Mouse (Mus musculus) kidney, embryonic 15.5 days (tissue): ENCODE data around the gene Cd82. TPM values are rescaled to one million over a fixed set of nuclear protein-coding genes. Genes with fewer than 3 reads are reported as not detected.

ENCODE experiments used
- ATAC-seq: fragments of 200-750 bp; cut with Nextera tagmentation; replicated peaks from 2 replicates; pipeline ENCODE4 v1.8.0; 2017; ENCODE audit warnings: moderate TSS enrichment; ENCODE audit not compliant: low FRiP score
- H3K27ac ChIP-seq: fragments of 300-500 bp; sonication (generic); 2 replicates; pipeline ENCODE4 v1.5.1; 2015; ENCODE audit warnings: mild to moderate bottlenecking, inconsistent platforms
- H3K27me3 ChIP-seq: fragments of 300-500 bp; sonication (generic); 2 replicates; pipeline ENCODE4 v1.6.1; 2015; ENCODE audit warnings: inconsistent platforms
- H3K36me3 ChIP-seq: fragments of 300-500 bp; sonication (generic); 2 replicates; pipeline ENCODE4 v1.6.1; 2015; ENCODE audit warnings: inconsistent platforms
- H3K4me1 ChIP-seq: fragments of 300-500 bp; sonication (generic); 2 replicates; pipeline ENCODE4 v1.6.1; 2015; ENCODE audit warnings: inconsistent platforms
- H3K4me2 ChIP-seq: fragments of 300-500 bp; sonication (generic); 2 replicates; pipeline ENCODE4 v1.6.1; 2015; ENCODE audit warnings: moderate library complexity, mild to moderate bottlenecking, inconsistent platforms
- H3K4me3 ChIP-seq: fragments of 300-500 bp; sonication (generic); replicated peaks from 2 replicates; pipeline ENCODE4 v1.5.1; 2015; ENCODE audit warnings: mild to moderate bottlenecking, inconsistent platforms
- H3K9ac ChIP-seq: fragments of 300-500 bp; sonication (generic); 2 replicates; pipeline ENCODE4 v1.6.1; 2015; ENCODE audit warnings: mild to moderate bottlenecking, inconsistent platforms
- H3K9me3 ChIP-seq: fragments of 300-500 bp; sonication (generic); replicated peaks from 2 replicates; pipeline ENCODE4 v1.6.1; 2016; ENCODE audit warnings: inconsistent platforms
- WGBS: fragments of 180-500 bp; shearing (Covaris S2); methylation state at CpG from one replicate; pipeline ENCODE4 v1.1.7; 2015; ENCODE audit warnings: mixed read lengths; 5-methylcytosine and 5-hydroxymethylcytosine counted together
- microRNA-seq: library from miRNA; unstranded; fragments of <30 nt; microRNA quantifications from one replicate; pipeline ENCODE4, GENCODE M21; 2016
- polyA plus RNA-seq: library from polyadenylated mRNA; unstranded; fragments of >200 nt; fragmentation: Nextera tagmentation; extraction: Ambion mirVana; gene quantifications from 2 replicates; pipeline ENCODE4 v1.2.1, GENCODE M21; 2015

Cd82 gene
- polyA plus RNA-seq, 1 experiment from 2014 or later, result 47.8 TPM

GRCm38 (mm10) chr2:93391198-93391597 lies 71.7 kb downstream of the Cd82 start:
- no peaks in the 10 kb centered on the region for H3K27me3 ChIP-seq
- peaks cover 21% of the 10 kb centered on the region for H3K4me1 ChIP-seq
- H3K4me3 ChIP-seq, result no peak overlapping the region
- H3K4me2 ChIP-seq, result no peak overlapping the region
- no peaks in the 10 kb centered on the region for H3K36me3 ChIP-seq
- WGBS, result 63% methylated on average over 6 of the region's 6 CpGs
- H3K27ac ChIP-seq, result no peak overlapping the region
- no peak overlapping the region for H3K9ac ChIP-seq
- ATAC-seq, result no peak
- peaks cover 3% of the 10 kb centered on the region; the same call in 1 of the 2 replicates for H3K9me3 ChIP-seq

GRCm38 (mm10) chr2:93390170-93390926 lies 72.6 kb downstream of the Cd82 start:
- 27% methylated on average over 11 of the region's 11 CpGs for whole genome bisulfite sequencing
- H3K4me1 ChIP-seq, result peaks cover 21% of the 10 kb centered on the region
- no peak overlapping the region for H3K9ac ChIP-seq
- H3K27ac ChIP-seq, result no peak overlapping the region
- H3K9me3 ChIP-seq, result no peaks in the 10 kb centered on the region
- H3K4me2 ChIP-seq, result no peak overlapping the region
- H3K27me3 ChIP-seq, result no peaks in the 10 kb centered on the region
- no peak overlapping the region for H3K4me3 ChIP-seq
- H3K36me3 ChIP-seq, result no peaks in the 10 kb centered on the region
- ATAC-seq, result peak; percentile 37; the same call in 1 of the 2 replicates

GRCm38 (mm10) chr2:93386958-93387357 lies 76.0 kb downstream of the Cd82 start:
- Histone ChIP-seq H3K27ac (no peak overlapping the region), H3K4me1 (peaks cover 23% of the 10 kb centered on the region), H3K36me3 (no peaks in the 10 kb centered on the region), H3K27me3 (no peaks in the 10 kb centered on the region), H3K9me3 (no peaks in the 10 kb centered on the region), H3K4me2 (no peak overlapping the region), H3K4me3 (no peak overlapping the region), H3K9ac (no peak overlapping the region)
- ATAC-seq, result no peak
- WGBS, result 74% methylated on average over 4 of the region's 4 CpGs

GRCm38 (mm10) chr2:93383831-93384230 lies 79.1 kb downstream of the Cd82 start:
- no peak for ATAC-seq
- no peaks in the 10 kb centered on the region for H3K36me3 ChIP-seq
- H3K27ac ChIP-seq, result no peak overlapping the region
- H3K9me3 ChIP-seq, result no peaks in the 10 kb centered on the region
- 80% methylated on average over 5 of the region's 5 CpGs for WGBS
- H3K4me3 ChIP-seq, result no peak overlapping the region
- peaks cover 18% of the 10 kb centered on the region; the same call in 1 of the 2 replicates for H3K4me1 ChIP-seq
- no peak overlapping the region for H3K9ac ChIP-seq
- H3K27me3 ChIP-seq, result no peaks in the 10 kb centered on the region
- H3K4me2 ChIP-seq, result no peak overlapping the region

GRCm38 (mm10) chr2:93380680-93381089 lies 82.3 kb downstream of the Cd82 start:
- Histone ChIP-seq H3K4me3 (no peak overlapping the region), H3K4me2 (no peak overlapping the region), H3K36me3 (no peaks in the 10 kb centered on the region), H3K27me3 (no peaks in the 10 kb centered on the region), H3K27ac (no peak overlapping the region), H3K4me1 (peaks cover 25% of the 10 kb centered on the region; the same call in 1 of the 2 replicates), H3K9me3 (no peaks in the 10 kb centered on the region), H3K9ac (no peak overlapping the region)
- 19% methylated on average over 2 of the region's 2 CpGs for WGBS
- ATAC-seq, result peak; percentile 26; the same call in 1 of the 2 replicates

- Histone ChIP-seq H3K4me1 (peaks cover 25% of the 10 kb centered on the region; the same call in 1 of the 2 replicates), H3K9ac (no peak overlapping the region), H3K4me3 (no peak overlapping the region), H3K9me3 (no peaks in the 10 kb centered on the region), H3K4me2 (no peak overlapping the region), H3K36me3 (no peaks in the 10 kb centered on the region), H3K27ac (no peak overlapping the region), H3K27me3 (no peaks in the 10 kb centered on the region)
- no peak for ATAC-seq
- WGBS, result 70% methylated on average over 15 of the region's 15 CpGs
These were observed 85.1 kb downstream of the Cd82 start for GRCm38 (mm10) chr2:93377797-93378196.

GRCm38 (mm10) chr2:93377157-93377556 lies 85.8 kb downstream of the Cd82 start:
- 96% methylated on average over 3 of the region's 3 CpGs for WGBS
- no peak overlapping the region for H3K4me3 ChIP-seq
- H3K27ac ChIP-seq, result no peak overlapping the region
- peaks cover 29% of the 10 kb centered on the region for H3K4me1 ChIP-seq
- no peaks in the 10 kb centered on the region for H3K36me3 ChIP-seq
- H3K4me2 ChIP-seq, result no peak overlapping the region
- H3K27me3 ChIP-seq, result no peaks in the 10 kb centered on the region
- no peaks in the 10 kb centered on the region for H3K9me3 ChIP-seq
- no peak for ATAC-seq
- H3K9ac ChIP-seq, result no peak overlapping the region

- H3K4me3 ChIP-seq, result no peak overlapping the region
- H3K27me3 ChIP-seq, result no peaks in the 10 kb centered on the region
- H3K27ac ChIP-seq, result no peak overlapping the region
- H3K4me1 ChIP-seq, result peaks cover 20% of the 10 kb centered on the region
- no peaks in the 10 kb centered on the region for H3K9me3 ChIP-seq
- no peak overlapping the region for H3K9ac ChIP-seq
- no peak overlapping the region for H3K4me2 ChIP-seq
- no peak for ATAC-seq
- H3K36me3 ChIP-seq, result no peaks in the 10 kb centered on the region
- 97% methylated on average over 10 of the region's 10 CpGs for WGBS
These were observed 90.1 kb downstream of the Cd82 start for GRCm38 (mm10) chr2:93372872-93373271.

GRCm38 (mm10) chr2:93372097-93372571 lies 90.8 kb downstream of the Cd82 start:
- WGBS, result 19% methylated on average over 4 of the region's 6 CpGs
- no peak overlapping the region for H3K4me3 ChIP-seq
- H3K9me3 ChIP-seq, result no peaks in the 10 kb centered on the region
- no peak overlapping the region for H3K9ac ChIP-seq
- H3K27me3 ChIP-seq, result no peaks in the 10 kb centered on the region
- 0 out of 2 replicates have a peak, but pooled peaks have one; percentile 43 for ATAC-seq
- H3K4me2 ChIP-seq, result no peak overlapping the region
- peaks cover 18% of the 10 kb centered on the region for H3K4me1 ChIP-seq
- no peaks in the 10 kb centered on the region for H3K36me3 ChIP-seq
- H3K27ac ChIP-seq, result no peak overlapping the region

Small RNAs within 50 kb of the gene (microRNA-seq; reads per million reads assigned to microRNA genes)
- gene Mir7001, result not detected

Other genes starting within 250 kb of the Cd82 start
- gene Tspan18, start 128.6 kb downstream of the Cd82 start, polyA plus RNA-seq, result 41.0 and 44.8 TPM in 2 replicates
- gene Gm10803, start 97.4 kb upstream of the Cd82 start, polyA plus RNA-seq, result not detected in 2 replicates
- gene Alx4, start 179.2 kb upstream of the Cd82 start, polyA plus RNA-seq, result 0.22 and 0.23 TPM in 2 replicates